Mouse (Mus musculus): ENCODE results near the gene Dpp9.
A peak's percentile ranks its signal among the peaks of the same experiment; 100 is the strongest.
"Not testable (repeated sequence)": the region's sequence is repeated elsewhere in the genome, so short reads cannot be mapped to it uniquely, and the experiment has no call there.

Gene Dpp9

DNA sequence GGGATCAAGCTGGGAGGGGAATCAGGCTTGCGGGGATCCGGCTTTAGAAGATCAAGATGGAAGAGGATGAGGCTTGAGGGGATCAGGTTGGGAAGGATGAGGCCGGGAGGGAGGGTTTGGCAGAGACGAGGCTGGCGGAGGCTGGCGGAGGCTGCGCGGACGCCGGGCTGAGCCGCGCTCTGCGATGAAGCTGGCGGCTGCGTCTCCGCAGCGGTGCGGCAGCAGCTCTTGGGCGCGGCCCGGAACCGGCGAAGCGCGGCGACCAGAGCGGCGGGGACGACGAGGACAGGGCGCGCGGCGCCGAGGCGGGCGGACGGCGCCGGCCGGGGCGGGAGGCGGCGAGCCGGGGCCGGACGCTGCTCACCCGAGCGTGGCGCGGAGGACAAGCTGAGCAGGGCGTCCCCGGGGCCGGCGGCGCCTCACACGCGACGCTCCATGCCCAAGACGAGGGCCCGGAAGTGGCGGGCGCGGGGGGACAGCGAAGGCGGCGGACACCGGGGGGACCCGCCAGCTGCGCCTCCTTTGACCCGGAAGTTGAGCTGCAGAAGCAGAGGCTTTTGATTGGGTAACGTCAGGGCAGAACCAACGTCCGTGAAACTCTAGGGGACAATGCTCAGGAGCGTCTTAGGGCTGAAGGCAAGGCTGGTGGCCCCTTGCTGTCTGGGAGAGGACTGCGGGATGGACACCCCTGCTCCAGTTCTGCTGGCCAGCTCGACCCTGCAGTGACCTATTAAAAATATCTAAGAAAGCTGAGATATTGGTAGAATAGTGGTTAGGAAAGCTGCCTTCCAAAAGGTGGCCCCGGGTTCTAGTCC lies at the start of gene Dpp9:
Gene Dpp9, minus strand, starts transcription at position 529 of the 815 bp plus-strand sequence.
- peak; percentile 90 for DNase-seq

GRCm38 (mm10) chr17:56266271-56266670 lies 47.6 kb upstream of the Dpp9 start:
- no peak for DNase-seq

- DNase-seq: no peak
These were observed 47.2 kb upstream of the Dpp9 start for GRCm38 (mm10) chr17:56265869-56266268.

DNA sequence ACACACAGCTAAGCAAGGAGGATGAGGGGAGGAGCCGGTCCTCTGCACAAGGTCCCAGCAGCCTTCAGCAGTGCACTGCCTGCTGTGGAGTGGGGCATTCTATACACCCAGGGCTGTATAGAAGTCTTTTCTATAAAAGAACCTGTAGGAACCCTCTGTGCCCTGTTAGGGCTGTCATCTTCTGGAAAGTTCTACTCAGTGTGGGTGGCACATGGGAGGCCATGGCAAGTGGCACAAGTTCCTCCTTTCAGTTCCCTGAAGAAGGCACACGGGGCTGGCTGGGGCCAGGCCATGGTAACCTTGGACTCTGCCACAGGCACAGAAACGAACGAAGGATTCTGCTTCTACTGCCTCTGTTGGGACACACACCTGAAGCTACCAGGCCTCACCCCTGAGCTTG lies 46.3 kb upstream of the Dpp9 start:
- DNase-seq: no peak

DNA sequence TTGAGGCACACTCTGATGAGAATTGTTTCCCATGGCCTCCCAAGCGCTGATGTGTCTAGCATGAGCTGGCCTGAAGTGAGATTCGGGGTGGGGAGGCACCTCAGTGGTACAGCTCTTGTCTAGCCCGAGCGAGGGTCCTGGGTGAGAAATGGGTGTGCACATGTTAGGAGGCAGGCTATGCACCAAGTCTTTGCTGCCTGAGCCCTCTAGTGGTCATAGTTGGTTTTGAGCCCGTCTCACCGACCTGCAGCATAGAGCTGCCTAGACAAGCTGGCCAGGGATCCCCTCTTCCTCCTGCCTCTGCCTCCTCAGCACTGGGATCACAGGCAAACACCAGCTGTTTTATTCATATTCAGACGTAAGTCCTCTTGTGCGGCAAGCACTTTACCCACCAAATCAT lies 45.3 kb upstream of the Dpp9 start:
- peak; percentile 80 to 81 for DNase-seq

GRCm38 (mm10) chr17:56262645-56263094 lies 44.0 kb upstream of the Dpp9 start:
- no peak for DNase-seq

DNA sequence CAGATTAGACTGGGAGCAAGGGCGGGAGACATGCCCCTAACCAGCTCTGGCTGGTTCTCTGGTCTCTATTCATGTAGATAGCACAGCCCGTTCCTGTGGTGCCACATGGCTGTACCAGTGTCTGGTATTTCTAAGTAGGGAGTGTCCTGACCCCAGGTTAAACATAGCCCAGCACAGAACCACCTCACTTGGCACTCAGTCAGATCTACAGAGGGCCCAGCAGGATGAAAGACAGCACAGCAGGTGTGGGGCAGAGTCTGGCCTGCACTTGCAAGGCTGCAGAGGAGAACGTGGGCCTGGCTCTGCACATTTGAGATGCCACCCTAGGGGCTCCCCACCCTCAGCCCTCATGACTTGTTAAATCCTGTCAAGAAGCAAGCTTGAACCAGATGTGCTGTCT lies 42.5 kb upstream of the Dpp9 start:
- no peak for DNase-seq

GRCm38 (mm10) chr17:56259301-56260037 lies 40.8 kb upstream of the Dpp9 start:
- DNase-seq: no peak

- not testable (repeated sequence) for DNase-seq
These were observed 40.1 kb upstream of the Dpp9 start for GRCm38 (mm10) chr17:56258812-56259211.

GRCm38 (mm10) chr17:56258269-56258668 lies 39.6 kb upstream of the Dpp9 start:
- DNase-seq: not testable (repeated sequence)

DNA sequence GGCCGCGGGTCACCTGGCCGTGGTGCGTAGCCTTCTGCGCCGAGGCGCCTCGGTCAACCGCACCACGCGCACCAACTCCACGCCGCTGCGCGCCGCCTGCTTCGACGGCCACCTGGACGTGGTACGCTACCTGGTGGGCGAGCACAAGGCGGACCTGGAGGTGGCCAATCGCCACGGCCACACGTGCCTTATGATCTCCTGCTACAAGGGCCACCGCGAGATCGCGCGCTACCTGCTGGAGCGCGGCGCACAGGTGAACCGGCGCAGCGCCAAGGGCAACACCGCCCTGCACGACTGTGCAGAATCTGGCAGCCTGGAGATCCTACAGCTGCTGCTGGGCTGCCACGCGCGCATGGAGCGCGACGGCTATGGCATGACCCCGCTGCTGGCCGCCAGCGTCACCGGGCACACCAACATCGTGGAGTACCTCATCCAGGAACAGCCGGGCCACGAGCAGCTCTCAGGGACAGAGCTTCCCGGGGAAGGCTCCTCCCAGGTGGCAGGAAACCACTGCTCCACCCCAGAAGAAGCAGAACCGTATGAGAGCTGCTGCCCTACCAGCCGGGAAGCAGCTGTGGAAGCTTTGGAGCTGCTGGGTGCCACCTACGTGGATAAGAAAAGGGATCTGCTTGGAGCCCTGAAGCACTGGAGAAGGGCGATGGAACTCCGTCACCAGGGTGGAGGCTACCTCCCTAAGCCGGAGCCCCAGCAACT lies 38.6 kb upstream of the Dpp9 start:
- peak; percentile 24 to 37 for DNase-seq

DNA sequence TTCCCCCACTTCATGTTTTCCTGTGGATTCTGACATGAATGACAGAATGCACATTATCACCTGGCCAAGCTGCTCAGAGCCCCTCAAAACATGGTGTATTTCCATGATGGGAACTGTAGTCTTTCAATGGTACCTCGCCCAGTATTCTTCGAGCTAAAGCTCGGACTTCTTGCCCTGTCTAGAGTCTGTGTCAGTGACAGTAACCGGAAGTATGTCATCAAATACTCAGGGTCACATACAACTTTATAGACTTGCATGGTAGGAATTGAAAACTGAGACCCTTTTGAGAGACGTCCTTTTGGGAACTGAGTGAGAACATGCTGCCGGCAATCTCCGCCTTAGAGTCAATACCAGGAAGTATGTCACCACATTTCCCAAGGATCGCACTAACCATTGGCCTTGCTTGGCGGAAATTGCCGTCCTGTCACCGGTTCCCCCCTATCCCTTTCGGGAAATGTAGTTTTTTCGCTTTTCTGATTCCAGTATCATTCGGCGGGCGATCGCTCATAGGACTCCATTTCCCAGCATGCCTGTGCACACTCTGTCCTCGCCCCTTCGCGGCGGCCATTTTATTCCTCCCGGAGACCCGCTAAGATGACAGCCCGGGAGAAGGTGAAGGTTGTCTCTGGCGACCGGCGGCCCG lies 37.7 kb upstream of the Dpp9 start, which contains the start of gene Fem1a:
Gene Fem1a, plus strand, starts transcription at position 572 of the 643 bp plus-strand sequence.
- DNase-seq: peak; percentile 90 to 92

DNA sequence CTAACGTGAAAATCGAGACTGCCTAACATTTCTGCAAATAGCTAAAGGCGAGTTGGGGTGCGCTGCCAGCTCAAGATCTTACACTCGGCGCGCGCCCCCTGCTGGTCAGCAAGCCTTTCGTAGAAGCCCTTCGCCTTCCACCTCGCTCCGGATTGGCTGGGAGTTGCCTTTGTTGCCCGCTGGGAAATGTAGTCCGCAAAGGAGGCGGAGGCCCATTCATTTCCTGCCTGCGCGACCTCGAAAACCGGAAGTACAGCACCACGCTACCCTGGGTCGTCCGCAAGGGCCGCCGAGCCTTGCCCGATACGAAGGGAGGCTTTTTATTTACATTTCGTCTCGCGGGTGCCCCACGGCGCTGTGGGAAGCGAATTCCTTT lies 37.1 kb upstream of the Dpp9 start:
- DNase-seq: peak; percentile 99 to 100

GRCm38 (mm10) chr17:56255429-56255828 lies 36.7 kb upstream of the Dpp9 start:
- DNase-seq: peak; percentile 56 to 57

DNA sequence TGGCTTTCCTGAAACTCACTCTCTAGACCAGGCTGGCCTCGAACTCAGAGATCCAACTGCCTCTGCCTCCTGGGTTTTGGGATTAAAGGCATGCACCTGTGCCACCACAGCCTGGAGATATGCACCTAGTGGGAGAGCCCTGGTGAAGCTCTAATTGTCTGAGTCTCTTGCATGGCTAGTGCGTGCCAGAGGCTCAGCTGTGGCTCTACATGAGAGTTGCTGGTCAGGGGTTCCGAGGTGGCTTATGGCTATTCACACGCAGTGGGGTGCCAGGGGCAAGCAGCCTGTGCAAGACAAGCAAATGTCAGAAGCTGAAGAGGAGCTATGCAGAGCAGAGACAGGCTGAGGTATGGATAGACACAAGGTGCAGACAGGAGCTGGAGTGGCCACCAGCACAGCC lies 36.0 kb upstream of the Dpp9 start:
- no peak for DNase-seq

- DNase-seq: peak; percentile 72 to 82
These were observed 32.6 kb upstream of the Dpp9 start for GRCm38 (mm10) chr17:56251136-56251829.

- DNase-seq: no peak
These were observed 26.9 kb upstream of the Dpp9 start for GRCm38 (mm10) chr17:56245608-56246007.

DNA sequence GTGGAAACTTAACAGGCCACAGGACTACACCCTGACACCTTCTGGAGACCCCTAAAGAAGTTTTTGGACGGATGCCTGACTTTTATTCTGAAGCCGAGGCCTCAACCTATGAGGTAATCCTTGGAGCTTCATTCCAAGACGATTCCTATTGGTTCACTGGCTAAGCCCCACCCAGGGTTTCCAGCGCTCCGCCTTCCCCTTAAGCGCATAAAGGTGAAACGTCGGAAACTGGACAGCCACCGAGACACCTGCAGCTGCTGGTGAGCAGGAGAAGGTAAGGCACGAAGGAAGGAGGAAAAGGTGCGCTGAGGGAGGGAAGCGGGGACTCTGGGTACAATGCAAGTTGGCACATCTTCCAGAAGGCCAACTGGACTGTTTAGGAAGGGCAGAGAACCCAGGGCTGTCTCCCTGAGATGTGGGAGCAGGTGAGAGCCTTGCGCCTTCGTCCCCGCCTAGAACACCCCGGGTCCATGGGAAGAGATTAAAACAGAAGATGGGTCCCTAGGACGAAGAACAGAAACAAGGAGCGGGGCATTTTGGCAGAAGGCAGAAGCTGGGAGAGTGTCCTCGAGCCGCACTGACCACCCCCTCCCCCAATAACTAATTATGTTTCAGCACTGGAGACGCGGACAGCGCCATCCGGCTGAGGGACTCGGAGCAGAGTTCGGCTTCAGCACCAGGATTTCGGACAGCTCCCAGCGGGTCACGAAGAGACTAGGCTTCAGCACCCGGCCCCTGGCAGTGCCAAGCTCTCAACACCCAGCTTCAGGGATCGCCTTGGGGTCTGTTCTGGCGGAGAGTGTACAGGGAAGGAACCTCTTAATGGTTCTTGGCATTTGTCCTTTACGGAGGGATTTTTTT lies 23.1 kb upstream of the Dpp9 start:
- peak; percentile 88 for DNase-seq

DNA sequence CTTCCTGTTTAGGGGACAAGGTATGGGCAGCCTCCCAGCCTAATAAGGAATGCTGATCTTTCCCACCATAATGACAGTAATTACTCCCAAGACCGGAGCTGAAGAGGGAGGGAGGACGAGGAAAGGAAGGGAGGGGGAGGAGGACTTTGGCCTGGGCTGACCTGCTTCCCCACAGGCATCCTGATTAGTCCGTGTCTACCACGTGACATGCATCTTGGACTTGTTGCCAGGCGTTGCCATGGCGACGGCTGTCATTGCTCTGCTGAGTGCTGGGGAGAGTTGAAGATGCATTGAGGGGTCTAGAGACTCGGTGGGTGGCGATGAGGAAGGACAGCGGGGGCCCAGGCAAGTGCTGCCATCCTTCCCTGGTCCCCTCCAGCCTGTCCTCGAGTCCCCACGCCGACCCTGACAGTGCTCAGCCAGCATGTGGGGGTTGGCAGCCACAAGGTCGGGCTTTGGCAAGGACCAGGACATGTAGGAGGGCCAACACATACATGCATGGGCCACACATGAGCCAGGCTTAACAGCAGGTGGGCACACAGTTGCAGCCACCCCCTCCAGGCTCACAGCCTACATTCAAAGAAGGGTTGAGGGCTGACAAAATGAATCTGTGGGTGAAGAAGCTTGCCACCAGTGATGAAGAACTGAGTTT lies 15.2 kb upstream of the Dpp9 start:
- DNase-seq: peak; percentile 87 to 91

DNA sequence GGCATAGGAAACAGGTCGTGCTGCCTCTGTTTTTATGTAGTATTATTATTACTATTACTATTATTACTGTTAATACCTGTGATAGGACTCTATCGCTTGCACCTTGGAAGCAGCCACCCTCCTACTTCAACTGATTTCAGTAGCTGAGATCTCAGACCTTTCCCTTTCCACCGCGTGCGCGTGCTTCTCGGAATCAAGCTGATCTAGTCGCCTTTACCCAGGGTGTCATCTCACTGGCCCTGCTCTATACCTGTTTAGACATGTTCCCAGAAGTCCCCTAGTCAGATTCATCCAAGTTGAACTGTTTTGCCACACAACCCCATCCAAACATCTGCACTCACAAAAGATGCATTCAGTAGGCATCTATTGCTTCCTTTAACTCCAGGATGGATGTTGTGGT lies 14.7 kb upstream of the Dpp9 start:
- DNase-seq: no peak

DNA sequence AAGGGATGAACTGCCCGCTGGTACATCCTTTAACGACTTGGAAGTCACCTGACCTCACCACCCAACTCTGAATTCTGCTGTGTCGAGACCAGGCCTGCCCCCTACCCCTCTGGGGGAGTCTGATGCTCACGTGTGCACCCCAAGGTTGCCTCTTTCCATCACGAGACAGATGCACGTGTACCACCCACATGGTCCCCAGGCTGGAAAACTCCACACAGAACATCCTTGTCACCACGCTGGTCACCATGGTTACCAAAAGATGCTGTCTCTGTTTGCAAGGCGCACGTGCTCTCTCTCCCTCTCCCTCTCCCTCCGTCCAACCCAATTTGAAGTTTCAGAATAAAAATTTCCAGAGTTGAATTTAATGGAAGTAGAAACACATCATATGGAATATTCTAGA lies 11.2 kb upstream of the Dpp9 start:
- no peak for DNase-seq

Measured in cerebellum, postnatal 36 days (tissue).